Mouse (Mus musculus) hindbrain, embryonic 13.5 days (tissue): ENCODE measurements at regions not wholly inside any gene's neighbourhood (a gene's known extent, or its start where the extent isn't known, plus 50 kb on each side); places are given as distances from the start of the nearest gene placed in this dataset.

Experiments used
- ATAC-seq: fragments of 200-750 bp; cut with Nextera tagmentation; 2 replicates; pipeline ENCODE4 v1.8.0; 2017; ENCODE audit warnings: moderate TSS enrichment; ENCODE audit not compliant: low FRiP score
- H3K27ac ChIP-seq: fragments of 300-500 bp; sonication (generic); 2 replicates; pipeline ENCODE4 v1.5.1; 2015; ENCODE audit warnings: inconsistent platforms, mild to moderate bottlenecking, moderate library complexity
- H3K27me3 ChIP-seq: fragments of 300-500 bp; sonication (generic); 2 replicates; pipeline ENCODE4 v1.6.1; 2015; ENCODE audit warnings: mild to moderate bottlenecking, inconsistent platforms
- H3K36me3 ChIP-seq: fragments of 300-500 bp; sonication (generic); 2 replicates; pipeline ENCODE4 v1.6.1; 2015; ENCODE audit warnings: mild to moderate bottlenecking, inconsistent platforms
- H3K4me1 ChIP-seq: fragments of 300-500 bp; sonication (generic); replicated peaks from 2 replicates; pipeline ENCODE4 v1.6.1; 2015; ENCODE audit warnings: inconsistent platforms
- H3K4me2 ChIP-seq: fragments of 300-500 bp; sonication (generic); 2 replicates; pipeline ENCODE4 v1.6.1; 2015; ENCODE audit warnings: inconsistent platforms, mild to moderate bottlenecking, moderate library complexity
- H3K4me3 ChIP-seq: fragments of 300-500 bp; sonication (generic); 2 replicates; pipeline ENCODE4 v1.5.1; 2015; ENCODE audit warnings: mild to moderate bottlenecking, inconsistent platforms
- H3K9ac ChIP-seq: fragments of 300-500 bp; sonication (generic); 2 replicates; pipeline ENCODE4 v1.6.1; 2015; ENCODE audit warnings: mild to moderate bottlenecking, inconsistent platforms
- H3K9me3 ChIP-seq: fragments of 300-500 bp; sonication (generic); 2 replicates; pipeline ENCODE4 v1.6.1; 2016; ENCODE audit warnings: inconsistent platforms
- WGBS: fragments of 180-500 bp; shearing (Covaris S2); methylation state at CpG from one replicate; pipeline ENCODE4 v1.1.7; 2015; 5-methylcytosine and 5-hydroxymethylcytosine counted together

DNA sequence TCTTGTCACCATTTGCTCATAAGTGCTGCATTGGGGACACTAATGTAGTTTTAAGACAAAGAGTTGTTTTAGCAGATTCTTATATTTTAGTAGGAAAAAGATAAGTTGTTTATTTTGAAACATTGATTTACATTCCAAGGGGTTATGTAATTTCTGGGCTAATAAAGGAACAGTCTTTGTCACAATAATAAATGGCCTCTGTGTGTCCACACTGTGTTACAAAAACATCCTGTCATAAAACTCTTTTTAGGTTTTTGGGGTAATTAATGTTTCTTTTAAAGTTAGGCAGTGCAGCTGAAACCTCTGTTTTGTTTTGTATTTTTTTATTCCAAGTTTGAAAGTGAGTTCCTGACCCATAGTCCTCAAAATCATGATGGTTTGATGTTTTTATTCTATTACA is 210.4 kb upstream of the Col3a1 start:
- H3K27me3 ChIP-seq: no peaks in the 10 kb centered on the region
- H3K4me1 ChIP-seq: no peaks in the 10 kb centered on the region
- no peak overlapping the region for H3K4me2 ChIP-seq
- no peak overlapping the region for H3K4me3 ChIP-seq
- H3K36me3 ChIP-seq: no peaks in the 10 kb centered on the region
- no peak overlapping the region for H3K27ac ChIP-seq
- no peaks in the 10 kb centered on the region for H3K9me3 ChIP-seq
- ATAC-seq: no peak
- H3K9ac ChIP-seq: no peak overlapping the region

DNA sequence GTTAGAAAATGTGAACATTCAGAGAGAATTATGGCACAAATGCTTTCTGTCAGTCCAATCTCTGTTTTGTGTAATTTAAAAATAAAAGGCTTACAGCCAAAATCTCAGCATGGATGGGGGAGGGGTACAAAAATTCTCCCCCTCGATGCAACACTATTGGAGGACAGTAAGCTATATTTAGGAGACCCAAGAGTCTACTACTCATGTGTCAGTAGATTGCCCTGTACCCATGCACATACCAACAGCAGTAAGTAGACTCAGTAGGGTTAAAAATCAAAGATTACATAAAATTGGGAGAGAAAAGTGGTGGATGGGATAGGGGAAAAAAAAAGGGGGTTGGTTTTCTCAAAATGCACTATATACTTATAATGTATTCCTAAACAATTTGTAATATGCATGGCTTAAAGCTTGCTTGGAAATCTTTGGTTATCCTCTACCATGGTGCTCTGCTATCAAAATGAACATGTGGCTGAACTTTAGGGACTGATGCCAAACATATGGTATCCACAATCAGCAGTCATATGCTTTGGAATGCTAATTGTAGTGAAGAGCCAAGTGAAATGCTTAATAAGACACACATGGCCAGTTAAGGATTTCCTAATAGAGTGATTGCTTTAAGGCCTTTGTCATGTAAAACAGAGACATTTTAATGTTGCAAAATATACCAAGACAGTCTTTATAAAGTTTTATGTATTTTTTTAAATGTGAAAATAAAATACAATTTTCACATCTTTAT is 194.8 kb upstream of the Col3a1 start:
- WGBS: 81% methylated on average over 1 of the region's 1 CpGs
- no peaks in the 10 kb centered on the region for H3K36me3 ChIP-seq
- no peak overlapping the region for H3K9ac ChIP-seq
- ATAC-seq: 0 out of 2 replicates have a peak, but pooled peaks have one; percentile 59
- H3K4me2 ChIP-seq: no peak overlapping the region
- H3K4me3 ChIP-seq: no peak overlapping the region
- H3K4me1 ChIP-seq: no peaks in the 10 kb centered on the region
- H3K27ac ChIP-seq: no peak overlapping the region
- H3K9me3 ChIP-seq: no peaks in the 10 kb centered on the region
- no peaks in the 10 kb centered on the region for H3K27me3 ChIP-seq

DNA sequence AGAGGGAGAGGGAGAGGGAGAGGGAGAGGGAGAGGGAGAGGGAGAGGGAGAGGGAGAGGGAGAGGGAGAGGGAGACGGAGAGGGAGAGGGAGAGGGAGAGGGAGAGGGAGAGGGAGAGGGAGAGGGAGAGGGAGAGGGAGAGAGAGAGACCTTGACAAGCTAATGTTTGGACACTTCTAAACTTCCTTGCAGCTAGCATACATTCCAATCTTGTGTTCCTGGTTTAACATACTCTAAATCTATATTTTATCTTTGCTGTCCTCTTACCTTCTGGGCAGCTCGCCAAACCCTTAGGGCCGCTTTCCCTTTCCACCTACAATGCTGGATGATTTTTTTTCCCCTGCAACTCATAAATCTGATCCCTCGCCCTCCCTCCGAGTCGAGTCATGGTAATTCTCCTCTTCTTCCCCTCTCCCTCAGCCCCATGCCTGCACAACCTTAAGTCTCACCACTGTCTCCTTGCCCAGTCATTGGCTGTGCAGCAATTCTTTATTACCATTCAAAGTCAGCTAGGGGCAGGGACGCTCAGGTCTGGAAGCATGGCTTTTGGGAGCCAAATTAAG is 176.1 kb upstream of the Col3a1 start:
- no peaks in the 10 kb centered on the region for H3K4me1 ChIP-seq
- no peaks in the 10 kb centered on the region for H3K27me3 ChIP-seq
- no peak for ATAC-seq
- no peak overlapping the region for H3K4me3 ChIP-seq
- WGBS: 83% methylated on average over 6 of the region's 7 CpGs
- H3K9ac ChIP-seq: no peak overlapping the region
- H3K9me3 ChIP-seq: no peaks in the 10 kb centered on the region
- no peaks in the 10 kb centered on the region for H3K36me3 ChIP-seq
- H3K27ac ChIP-seq: no peak overlapping the region
- no peak overlapping the region for H3K4me2 ChIP-seq

DNA sequence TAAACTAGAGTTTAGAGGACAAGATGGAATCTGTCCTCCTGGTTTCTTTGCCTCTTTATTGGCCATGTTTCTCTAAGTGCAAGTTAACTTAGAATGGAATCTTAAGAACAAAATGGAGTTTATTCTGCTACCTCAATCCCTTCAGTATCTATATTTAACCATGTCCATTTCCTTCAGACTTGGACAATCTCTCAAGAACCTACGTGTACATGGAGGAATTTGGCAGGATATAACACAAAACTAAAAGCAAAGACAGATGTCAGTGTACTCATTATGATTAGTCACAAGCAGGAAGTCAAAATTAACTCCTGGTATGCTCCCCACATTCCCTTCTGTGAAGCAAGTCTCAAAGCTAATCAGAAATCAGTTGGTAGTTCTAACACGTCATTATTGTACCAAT is 164.3 kb upstream of the Col3a1 start:
- ATAC-seq: no peak
- 74% methylated on average over 2 of the region's 2 CpGs for WGBS

DNA sequence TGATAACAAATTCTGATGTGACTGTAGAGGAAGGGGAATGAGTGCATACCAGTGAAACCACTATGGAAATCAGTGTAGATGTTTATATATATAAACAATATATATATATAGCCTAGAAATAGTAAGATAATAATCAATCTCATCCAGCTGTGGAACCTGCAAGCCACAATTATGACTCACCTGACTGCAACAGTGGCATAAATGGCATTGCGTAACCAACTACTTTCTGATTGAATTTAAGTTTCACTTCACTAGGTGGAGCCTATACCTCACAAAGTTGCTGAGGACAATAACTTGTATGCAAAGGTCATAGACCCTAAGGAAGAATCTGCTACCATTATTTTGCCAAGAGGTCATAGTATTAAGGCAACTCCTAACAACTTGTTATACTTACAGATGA is 129.7 kb upstream of the Col3a1 start:
- no peak overlapping the region for H3K4me2 ChIP-seq
- H3K27me3 ChIP-seq: no peaks in the 10 kb centered on the region
- no peak overlapping the region for H3K4me3 ChIP-seq
- H3K9ac ChIP-seq: no peak overlapping the region
- no peaks in the 10 kb centered on the region for H3K4me1 ChIP-seq
- WGBS: 97% methylated on average over 1 of the region's 1 CpGs
- H3K9me3 ChIP-seq: no peaks in the 10 kb centered on the region
- H3K27ac ChIP-seq: no peak overlapping the region
- no peaks in the 10 kb centered on the region for H3K36me3 ChIP-seq
- ATAC-seq: no peak

More for the DNA sequence above, 164.3 kb upstream of the Col3a1 start:
- H3K27ac ChIP-seq: no peak overlapping the region
- no peaks in the 10 kb centered on the region for H3K36me3 ChIP-seq
- H3K9me3 ChIP-seq: no peaks in the 10 kb centered on the region
- H3K4me1 ChIP-seq: no peaks in the 10 kb centered on the region
- H3K4me3 ChIP-seq: no peak overlapping the region
- no peak overlapping the region for H3K9ac ChIP-seq
- H3K27me3 ChIP-seq: no peaks in the 10 kb centered on the region
- no peak overlapping the region for H3K4me2 ChIP-seq

DNA sequence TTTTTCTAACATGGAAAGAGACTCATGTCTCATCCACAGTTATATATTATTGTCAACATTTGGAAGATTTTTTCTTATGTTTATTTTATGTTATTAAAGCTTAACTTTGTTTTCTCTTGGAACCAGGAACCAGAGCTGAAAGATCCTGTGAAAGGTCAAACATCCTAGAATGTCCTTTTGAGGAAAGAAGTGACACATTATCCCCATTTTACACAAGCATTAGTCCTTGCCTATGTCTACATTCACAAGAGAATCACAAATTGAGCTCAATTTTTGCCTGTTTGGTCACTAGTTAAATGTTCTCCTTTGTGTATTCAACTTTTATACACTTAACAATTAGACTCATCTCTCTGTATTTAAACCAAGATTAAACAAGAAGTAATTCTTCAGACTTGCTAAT is 126.0 kb upstream of the Col3a1 start:
- Histone ChIP-seq H3K9ac (no peak overlapping the region), H3K9me3 (no peaks in the 10 kb centered on the region), H3K4me2 (no peak overlapping the region), H3K27me3 (no peaks in the 10 kb centered on the region), H3K4me3 (no peak overlapping the region), H3K36me3 (no peaks in the 10 kb centered on the region), H3K4me1 (no peaks in the 10 kb centered on the region), H3K27ac (no peak overlapping the region)
- no peak for ATAC-seq

DNA sequence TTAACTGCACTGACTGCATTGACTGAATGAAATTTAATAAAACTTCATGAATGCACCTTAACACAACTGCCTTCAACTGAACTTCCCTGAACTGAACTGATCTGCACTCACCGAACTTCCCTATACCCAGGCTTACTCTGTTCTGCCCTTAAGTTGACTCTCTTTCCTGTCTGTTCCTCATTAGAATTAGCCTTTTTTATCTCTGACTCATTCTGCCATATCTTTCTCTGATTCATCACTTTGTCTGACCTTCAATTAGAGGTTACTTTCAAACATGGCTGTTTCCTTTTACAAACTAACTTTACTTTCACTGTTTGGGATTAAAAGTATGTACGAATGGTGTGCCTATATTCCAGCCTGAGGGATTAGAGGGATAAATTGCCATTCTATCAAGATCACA is 103.4 kb upstream of the Col3a1 start:
- Histone ChIP-seq H3K36me3 (no peaks in the 10 kb centered on the region), H3K4me1 (no peaks in the 10 kb centered on the region), H3K27ac (no peak overlapping the region), H3K9ac (no peak overlapping the region), H3K4me2 (no peak overlapping the region), H3K9me3 (no peaks in the 10 kb centered on the region), H3K27me3 (no peaks in the 10 kb centered on the region), H3K4me3 (no peak overlapping the region)
- ATAC-seq: no peak
- 91% methylated on average over 2 of the region's 2 CpGs for WGBS

DNA sequence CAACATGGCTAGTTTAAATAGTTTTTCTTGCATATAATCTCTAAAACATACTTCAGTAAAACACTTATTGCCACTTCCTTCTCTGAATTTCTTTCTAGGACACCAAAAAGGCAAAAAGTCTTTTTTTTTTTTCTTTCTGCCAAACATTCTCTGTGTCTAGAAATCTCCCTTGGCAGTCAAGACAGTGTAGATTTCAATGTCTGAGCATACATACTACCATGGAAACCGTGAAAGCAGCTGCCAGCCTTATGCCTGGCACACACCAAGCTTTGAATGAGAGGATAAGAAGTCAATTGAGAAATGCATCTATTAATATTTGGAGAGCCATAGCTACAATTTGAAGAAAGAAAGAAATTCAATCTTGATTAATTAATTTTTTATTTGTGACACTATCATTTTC is 95.1 kb upstream of the Col3a1 start:
- no peaks in the 10 kb centered on the region for H3K27me3 ChIP-seq
- no peak overlapping the region for H3K9ac ChIP-seq
- WGBS: 76% methylated on average over 1 of the region's 1 CpGs
- H3K27ac ChIP-seq: no peak overlapping the region
- H3K4me1 ChIP-seq: no peaks in the 10 kb centered on the region
- no peak for ATAC-seq
- H3K4me3 ChIP-seq: no peak overlapping the region
- H3K4me2 ChIP-seq: no peak overlapping the region
- H3K36me3 ChIP-seq: no peaks in the 10 kb centered on the region
- H3K9me3 ChIP-seq: no peaks in the 10 kb centered on the region
